Mouse (Mus musculus): Measurements from ENCODE around the gene Gm48552. TPM values are rescaled to one million over a fixed set of nuclear protein-coding genes. Genes with fewer than 3 reads are reported as not detected.

The Gm48552 gene
- 0.77 and 0.88 TPM in 2 replicates for polyA plus RNA-seq (2014; fragmentation: Nextera tagmentation; extraction: Ambion mirVana)

DNA sequence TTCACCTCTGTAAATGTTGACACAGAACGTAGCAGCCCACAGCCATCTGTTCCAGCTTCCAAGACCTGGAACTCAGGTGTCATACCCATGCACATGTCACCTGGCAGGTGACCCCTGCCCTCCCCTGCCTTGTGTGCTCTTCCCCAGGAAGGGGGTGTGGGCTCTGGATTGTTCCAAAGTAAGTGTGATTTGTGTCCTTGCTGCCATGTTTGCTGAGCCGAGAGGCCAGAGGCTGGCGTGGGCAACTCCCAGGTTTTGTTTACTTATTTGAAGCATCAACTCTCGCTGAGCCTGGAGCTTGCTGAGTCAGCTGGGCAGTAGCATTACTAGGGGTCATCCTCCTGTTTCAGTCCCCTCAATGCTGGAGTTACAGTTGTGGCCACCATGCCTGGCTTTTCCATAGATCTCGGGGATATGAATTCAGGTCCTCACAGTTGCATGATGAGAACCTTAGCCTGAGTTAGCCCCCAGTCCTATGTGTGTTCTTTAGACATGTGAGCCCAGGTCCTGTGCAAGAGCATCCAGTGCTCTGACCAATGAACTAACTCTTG, at the start of gene Gm48552:
TSS of gene Gm48552 (plus strand) at position 501 of the 551 bp plus-strand sequence.
- Histone ChIP-seq H3K9ac (ENCODE audit: low read depth, low read length) (0 out of 2 replicates have a peak within 1 kb of the TSS, but pooled peaks have one; percentile 5), H3K4me2 (ENCODE audit: low read depth, low read length) (no peak within 1 kb of the TSS), H3K36me3 (ENCODE audit: control insufficient read depth, insufficient read depth, low read length) (peaks cover 36% of the 10 kb centered on the region), H3K27ac (replicated peaks; ENCODE audit: low read depth, low read length) (no peak within 1 kb of the TSS), H3K4me3 (ENCODE audit: low read depth, low read length) (no peak within 1 kb of the TSS), H3K9me3 (ENCODE audit: control insufficient read depth, low read length) (no peaks in the 10 kb centered on the region), H3K4me1 (ENCODE audit: control insufficient read depth, insufficient read depth, low read length) (peaks cover 19% of the 10 kb centered on the region), H3K27me3 (replicated peaks; ENCODE audit: control insufficient read depth, insufficient read depth, low read length) (no peaks in the 10 kb centered on the region)
- DNase-seq (ENCODE audit: low spot score) (no peak), ATAC-seq (ENCODE audit: low read depth) (no peak)
- 84% methylated on average over 5 of the region's 5 CpGs for WGBS

DNA sequence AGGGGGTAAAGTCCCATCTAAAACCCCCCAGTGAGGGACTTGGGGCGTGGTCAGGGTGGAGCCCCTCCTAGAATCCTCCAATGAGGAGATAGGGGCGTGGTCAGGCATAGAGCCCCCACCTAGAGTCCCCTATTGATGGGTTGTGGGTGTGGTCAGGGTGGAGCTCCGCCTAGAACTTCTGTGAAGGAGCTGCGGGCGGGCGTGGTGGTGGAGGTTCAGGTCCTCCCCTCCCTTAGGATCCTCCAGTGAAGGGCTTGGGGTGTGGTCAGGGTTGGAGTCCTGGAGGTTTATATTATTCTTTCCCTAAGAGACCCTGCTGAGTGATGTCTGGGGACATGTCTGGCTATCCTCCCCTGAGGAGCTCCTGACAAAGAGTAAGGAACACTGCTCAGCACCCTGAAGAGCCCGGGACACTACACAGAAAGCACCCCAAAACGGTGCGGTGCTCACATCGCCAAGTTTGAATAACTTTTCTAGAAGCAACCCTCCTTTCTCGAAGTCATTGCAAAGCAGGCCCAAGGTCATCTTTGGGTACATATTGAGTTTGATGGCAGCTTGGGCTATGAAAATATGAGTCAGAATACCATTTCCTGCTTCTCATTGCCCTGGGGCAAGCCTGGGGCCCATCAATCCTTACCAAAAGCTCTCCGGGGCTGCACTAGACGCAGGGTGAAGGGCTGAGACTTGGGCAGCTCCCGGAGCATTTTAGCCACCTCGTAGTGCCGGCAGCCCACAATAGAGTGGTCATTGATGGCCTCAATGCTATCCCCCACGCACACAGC, 48.1 kb upstream of the Gm48552 start:
- no peaks in the 10 kb centered on the region; the same call in 1 of the 2 replicates for H3K36me3 ChIP-seq (ENCODE audit: control insufficient read depth, insufficient read depth, low read length)
- H3K4me2 ChIP-seq (ENCODE audit: low read depth, low read length) = no peak overlapping the region
- no peak overlapping the region for H3K9ac ChIP-seq (ENCODE audit: low read depth, low read length)
- peaks cover 5% of the 10 kb centered on the region for H3K4me1 ChIP-seq (ENCODE audit: control insufficient read depth, insufficient read depth, low read length)
- no peak overlapping the region for H3K27ac ChIP-seq (replicated peaks; ENCODE audit: low read depth, low read length)
- DNase-seq (ENCODE audit: low spot score) (no peak), ATAC-seq (ENCODE audit: low read depth) (no peak)
- peaks cover 47% of the 10 kb centered on the region for H3K27me3 ChIP-seq (replicated peaks; ENCODE audit: control insufficient read depth, insufficient read depth, low read length)
- no peaks in the 10 kb centered on the region for H3K9me3 ChIP-seq (ENCODE audit: control insufficient read depth, low read length)
- no peak overlapping the region for H3K4me3 ChIP-seq (ENCODE audit: low read depth, low read length)
- 33% methylated on average over 17 of the region's 17 CpGs for WGBS

DNA sequence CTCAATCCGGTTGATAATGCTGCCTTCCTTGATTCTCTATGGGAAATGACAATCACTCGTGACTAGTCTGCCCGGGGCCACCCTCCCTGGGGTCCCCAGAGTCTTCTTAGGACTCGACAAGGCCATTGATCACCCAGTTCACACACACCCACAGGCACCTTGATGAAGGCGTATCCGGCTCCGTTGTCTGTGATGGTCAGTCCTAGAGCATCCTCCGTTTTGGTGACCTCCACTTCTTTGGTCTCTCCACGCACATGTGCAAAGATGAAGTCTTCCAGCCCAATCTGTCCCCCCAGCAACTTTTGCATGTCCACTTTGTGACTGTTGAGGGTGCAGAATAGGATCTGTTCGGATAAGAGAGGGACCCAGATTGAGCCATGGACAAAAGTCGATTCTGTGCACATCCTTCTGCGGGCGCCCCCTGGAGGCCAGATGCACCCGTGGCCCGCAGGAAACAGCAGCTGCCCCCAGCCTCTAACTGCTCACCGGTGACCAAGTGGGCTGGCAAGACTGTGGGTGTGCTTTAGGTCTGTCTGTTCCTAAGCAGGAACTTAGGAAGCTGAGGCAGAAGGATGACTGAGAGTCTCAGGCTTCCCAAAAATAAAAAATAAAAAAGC, 47.4 kb upstream of the Gm48552 start:
- Histone ChIP-seq H3K4me3 (ENCODE audit: low read depth, low read length) (no peak overlapping the region), H3K4me2 (ENCODE audit: low read depth, low read length) (no peak overlapping the region), H3K27me3 (replicated peaks; ENCODE audit: control insufficient read depth, insufficient read depth, low read length) (peaks cover 47% of the 10 kb centered on the region), H3K36me3 (ENCODE audit: control insufficient read depth, insufficient read depth, low read length) (peaks cover 4% of the 10 kb centered on the region), H3K4me1 (ENCODE audit: control insufficient read depth, insufficient read depth, low read length) (no peaks in the 10 kb centered on the region), H3K9ac (ENCODE audit: low read depth, low read length) (no peak overlapping the region), H3K27ac (replicated peaks; ENCODE audit: low read depth, low read length) (no peak overlapping the region), H3K9me3 (ENCODE audit: control insufficient read depth, low read length) (no peaks in the 10 kb centered on the region)
- ATAC-seq (ENCODE audit: low read depth) (no peak), DNase-seq (ENCODE audit: low spot score) (no peak)
- 37% methylated on average over 16 of the region's 16 CpGs for WGBS

DNA sequence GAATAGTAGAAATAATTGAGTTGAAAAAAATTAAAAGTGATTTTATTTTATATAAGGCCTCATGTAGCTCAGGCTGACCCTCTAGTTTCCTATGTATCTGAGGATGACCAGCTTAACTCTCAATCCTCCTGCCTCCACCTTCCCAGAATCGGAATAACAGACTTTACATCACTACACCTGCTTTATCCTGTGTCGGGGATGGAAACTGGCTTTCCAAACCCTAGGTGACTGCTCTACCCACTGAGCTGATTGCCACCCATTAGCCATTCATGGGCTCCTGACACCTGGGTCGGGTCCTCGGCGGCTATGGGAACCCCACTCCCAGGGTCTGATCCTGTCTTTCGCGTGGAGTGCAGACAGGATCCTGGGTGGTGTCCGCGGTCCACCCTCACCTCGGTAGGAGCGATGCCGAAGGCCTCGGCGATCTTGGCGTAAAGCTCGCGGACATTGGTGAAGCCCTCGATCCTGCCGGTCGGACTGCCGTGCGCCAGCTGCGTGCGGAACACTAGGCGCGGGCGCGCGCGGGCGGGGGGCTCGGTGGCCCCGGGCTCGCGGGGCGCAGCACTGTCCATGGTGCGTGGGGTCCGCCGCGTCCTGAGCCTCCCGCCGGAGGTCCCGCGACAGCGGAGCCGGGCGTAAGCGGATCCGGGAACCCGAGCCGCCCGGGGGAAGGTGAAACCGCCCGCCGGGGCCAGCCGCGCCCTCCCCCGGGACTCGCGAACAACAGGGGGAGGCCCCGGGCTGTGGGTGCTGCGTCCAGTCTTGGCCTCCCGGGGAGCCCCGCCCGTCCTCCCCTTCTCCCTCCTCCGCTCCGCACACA, 45.9 kb upstream of the Gm48552 start, which contains the start of gene Gipc3:
TSS of gene Gipc3 (minus strand) at position 581 of the 820 bp plus-strand sequence.
- DNase-seq (ENCODE audit: low spot score) (no peak), ATAC-seq (ENCODE audit: low read depth) (no peak)
- H3K9ac ChIP-seq (ENCODE audit: low read depth, low read length) = peak within 1 kb of the TSS; percentile 57
- H3K9me3 ChIP-seq (ENCODE audit: control insufficient read depth, low read length) = no peaks in the 10 kb centered on the region
- WGBS = 10% methylated on average over 20 of the region's 67 CpGs
- H3K27me3 ChIP-seq (replicated peaks; ENCODE audit: control insufficient read depth, insufficient read depth, low read length) = peaks cover 41% of the 10 kb centered on the region
- H3K4me3 ChIP-seq (ENCODE audit: low read depth, low read length) = peak within 1 kb of the TSS; percentile 42
- H3K36me3 ChIP-seq (ENCODE audit: control insufficient read depth, insufficient read depth, low read length) = peaks cover 12% of the 10 kb centered on the region
- H3K4me1 ChIP-seq (ENCODE audit: control insufficient read depth, insufficient read depth, low read length) = peaks cover 8% of the 10 kb centered on the region; the same call in 1 of the 2 replicates
- H3K27ac ChIP-seq (replicated peaks; ENCODE audit: low read depth, low read length) = no peak within 1 kb of the TSS
- H3K4me2 ChIP-seq (ENCODE audit: low read depth, low read length) = peak within 1 kb of the TSS; percentile 75

DNA sequence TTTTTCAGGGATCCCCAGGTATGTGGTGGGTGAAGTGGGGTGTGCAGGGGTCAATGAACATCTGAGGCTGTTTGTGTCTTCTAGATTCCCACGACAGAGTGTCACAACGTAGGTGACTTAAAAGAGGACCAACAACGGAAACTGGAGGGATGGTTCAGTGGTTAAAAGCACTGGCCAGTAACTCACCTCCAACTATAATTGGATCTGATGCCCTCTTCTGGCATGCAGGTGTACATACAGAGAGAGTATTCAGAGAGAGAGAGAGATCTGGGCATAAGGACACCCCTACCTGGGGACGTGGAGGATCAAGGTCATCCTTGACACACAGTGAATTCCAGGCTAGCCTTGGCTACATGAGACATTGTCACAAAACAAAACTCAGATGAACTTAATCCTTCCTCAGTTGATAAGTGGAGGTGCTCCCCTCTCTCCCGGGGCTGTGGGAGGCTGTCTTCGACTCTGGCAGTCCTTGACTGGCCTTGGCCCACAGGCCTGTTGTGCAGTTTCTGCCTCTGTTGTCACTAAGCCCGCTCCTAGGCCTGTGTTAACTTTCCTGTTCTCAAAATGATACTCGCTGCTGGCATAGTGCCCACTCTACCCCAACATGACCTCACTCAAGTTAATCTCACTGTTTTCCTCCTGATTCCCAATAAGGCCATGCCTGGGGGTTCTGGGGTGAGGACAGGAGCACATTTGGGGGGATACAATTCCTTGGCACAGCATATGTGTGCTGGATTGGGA, 44.2 kb upstream of the Gm48552 start:
- H3K9me3 ChIP-seq (ENCODE audit: control insufficient read depth, low read length) = no peaks in the 10 kb centered on the region
- no peak overlapping the region for H3K4me3 ChIP-seq (ENCODE audit: low read depth, low read length)
- no peak overlapping the region for H3K9ac ChIP-seq (ENCODE audit: low read depth, low read length)
- DNase-seq (ENCODE audit: low spot score) (no peak), ATAC-seq (ENCODE audit: low read depth) (no peak)
- H3K27ac ChIP-seq (replicated peaks; ENCODE audit: low read depth, low read length) = no peak overlapping the region
- H3K36me3 ChIP-seq (ENCODE audit: control insufficient read depth, insufficient read depth, low read length) = peaks cover 13% of the 10 kb centered on the region
- peaks cover 41% of the 10 kb centered on the region for H3K27me3 ChIP-seq (replicated peaks; ENCODE audit: control insufficient read depth, insufficient read depth, low read length)
- H3K4me2 ChIP-seq (ENCODE audit: low read depth, low read length) = no peak overlapping the region
- WGBS = 48% methylated on average over 8 of the region's 8 CpGs
- H3K4me1 ChIP-seq (ENCODE audit: control insufficient read depth, insufficient read depth, low read length) = peaks cover 17% of the 10 kb centered on the region

DNA sequence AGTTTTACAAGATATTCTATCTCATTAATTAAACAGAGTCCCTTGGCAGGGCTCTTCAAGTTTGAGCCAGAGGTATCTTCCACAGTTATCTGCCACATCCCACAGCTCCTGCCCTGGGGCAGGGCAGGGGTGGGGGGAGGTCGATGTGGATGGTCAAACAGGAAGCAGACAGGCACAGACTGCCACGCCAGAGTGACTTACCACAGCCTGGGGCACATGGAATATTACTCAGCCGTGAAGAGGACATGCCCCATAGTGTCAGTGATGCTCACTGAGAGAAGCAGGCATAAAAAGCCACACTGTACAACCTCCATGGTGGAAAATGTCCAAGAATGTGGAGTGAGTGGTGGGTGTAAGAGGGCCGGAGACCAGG, 43.7 kb upstream of the Gm48552 start:
- Histone ChIP-seq H3K9me3 (ENCODE audit: control insufficient read depth, low read length) (no peaks in the 10 kb centered on the region), H3K4me2 (ENCODE audit: low read depth, low read length) (no peak overlapping the region), H3K27ac (replicated peaks; ENCODE audit: low read depth, low read length) (no peak overlapping the region), H3K27me3 (replicated peaks; ENCODE audit: control insufficient read depth, insufficient read depth, low read length) (peaks cover 41% of the 10 kb centered on the region), H3K4me3 (ENCODE audit: low read depth, low read length) (no peak overlapping the region), H3K36me3 (ENCODE audit: control insufficient read depth, insufficient read depth, low read length) (peaks cover 13% of the 10 kb centered on the region), H3K9ac (ENCODE audit: low read depth, low read length) (no peak overlapping the region), H3K4me1 (ENCODE audit: control insufficient read depth, insufficient read depth, low read length) (peaks cover 19% of the 10 kb centered on the region)
- WGBS = 84% methylated on average over 4 of the region's 4 CpGs
- no peak for DNase-seq (ENCODE audit: low spot score)
- no peak for ATAC-seq (ENCODE audit: low read depth)

DNA sequence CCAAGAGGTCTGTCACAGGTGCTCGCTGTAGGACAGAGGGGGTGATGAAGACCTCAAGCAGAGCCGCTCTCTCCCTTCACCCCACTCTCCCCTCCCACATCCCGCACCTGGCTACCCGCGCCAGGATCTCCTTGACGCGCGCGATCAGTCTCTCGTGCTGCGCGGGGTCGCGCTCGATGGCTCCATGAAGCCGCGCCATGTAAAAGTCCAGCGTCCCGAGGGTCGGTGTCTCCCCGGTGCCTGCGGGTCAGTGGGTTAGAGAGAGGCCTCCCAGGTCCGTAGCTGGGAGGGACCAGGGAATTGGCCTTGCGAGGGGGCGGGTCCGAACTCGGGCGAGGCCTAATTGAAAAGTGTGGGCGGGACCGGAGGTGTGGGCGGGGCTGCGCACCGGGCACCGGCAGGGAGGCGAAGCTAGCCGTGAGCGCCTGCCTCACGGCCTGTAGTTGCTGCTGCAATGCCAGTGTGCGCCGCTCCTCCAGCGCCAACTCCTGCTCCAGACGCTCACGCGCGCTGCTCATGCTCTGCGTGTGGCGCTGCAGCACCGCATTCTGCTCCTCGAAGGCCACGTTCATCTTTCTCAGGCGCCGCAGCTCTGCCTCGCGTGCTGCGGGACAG, 42.2 kb upstream of the Gm48552 start:
- Histone ChIP-seq H3K27ac (replicated peaks; ENCODE audit: low read depth, low read length) (no peak overlapping the region; the same call in 1 of the 2 replicates), H3K9ac (ENCODE audit: low read depth, low read length) (peak overlapping the region; percentile 40), H3K36me3 (ENCODE audit: control insufficient read depth, insufficient read depth, low read length) (peaks cover 13% of the 10 kb centered on the region), H3K9me3 (ENCODE audit: control insufficient read depth, low read length) (no peaks in the 10 kb centered on the region), H3K27me3 (replicated peaks; ENCODE audit: control insufficient read depth, insufficient read depth, low read length) (peaks cover 37% of the 10 kb centered on the region), H3K4me1 (ENCODE audit: control insufficient read depth, insufficient read depth, low read length) (peaks cover 19% of the 10 kb centered on the region), H3K4me2 (ENCODE audit: low read depth, low read length) (peak overlapping the region; percentile 49), H3K4me3 (ENCODE audit: low read depth, low read length) (peak overlapping the region; percentile 21)
- peak; percentile 79 for DNase-seq (ENCODE audit: low spot score)
- 15% methylated on average over 32 of the region's 55 CpGs for WGBS
- ATAC-seq (ENCODE audit: low read depth) = no peak
